Mouse (Mus musculus): ENCODE measurements at regions not wholly inside any gene's neighbourhood (a gene's known extent, or its start where the extent isn't known, plus 50 kb on each side); places are given as distances from the start of the nearest gene placed in this dataset.
A peak's percentile ranks its signal among the peaks of the same experiment; 100 is the strongest.

DNA sequence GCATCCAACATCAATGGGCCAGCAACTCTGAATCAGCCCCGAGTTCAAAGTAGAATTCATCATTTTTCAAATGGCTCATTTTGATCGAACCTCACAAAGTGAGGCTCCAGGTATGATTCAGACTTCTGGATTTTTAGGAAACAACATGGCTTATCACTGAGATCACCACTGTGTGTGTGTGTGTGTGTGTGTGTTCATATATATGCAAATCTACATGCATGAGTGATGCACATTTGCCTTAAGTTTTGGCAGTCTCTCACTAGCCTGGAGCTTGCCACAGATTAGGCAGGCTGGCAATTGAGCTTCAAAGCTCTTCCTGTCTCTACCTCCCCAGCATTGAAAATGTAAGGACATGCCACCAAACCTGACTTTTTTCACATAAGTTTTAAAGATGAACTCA lies 195.1 kb upstream of the Mindy3 start:
- DNase-seq: no peak

DNA sequence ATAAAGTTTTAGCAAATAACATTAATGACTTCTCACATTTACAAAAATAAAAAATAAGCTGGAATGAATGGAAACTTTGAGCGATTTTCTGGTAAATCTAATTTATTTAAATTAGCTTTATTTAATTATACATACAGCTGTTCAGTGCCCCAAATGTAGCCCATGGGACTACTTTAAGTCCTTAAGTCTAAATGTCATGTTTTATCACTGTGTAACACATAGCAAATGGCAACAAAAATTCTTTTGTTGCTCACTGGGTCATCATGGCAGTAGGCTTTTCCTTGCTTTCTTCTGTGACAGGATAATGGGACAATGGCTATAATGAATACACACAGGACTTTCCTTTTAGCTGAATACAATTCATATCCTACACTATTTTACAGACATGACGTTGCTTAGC lies 194.6 kb upstream of the Mindy3 start:
- no peak for DNase-seq

DNA sequence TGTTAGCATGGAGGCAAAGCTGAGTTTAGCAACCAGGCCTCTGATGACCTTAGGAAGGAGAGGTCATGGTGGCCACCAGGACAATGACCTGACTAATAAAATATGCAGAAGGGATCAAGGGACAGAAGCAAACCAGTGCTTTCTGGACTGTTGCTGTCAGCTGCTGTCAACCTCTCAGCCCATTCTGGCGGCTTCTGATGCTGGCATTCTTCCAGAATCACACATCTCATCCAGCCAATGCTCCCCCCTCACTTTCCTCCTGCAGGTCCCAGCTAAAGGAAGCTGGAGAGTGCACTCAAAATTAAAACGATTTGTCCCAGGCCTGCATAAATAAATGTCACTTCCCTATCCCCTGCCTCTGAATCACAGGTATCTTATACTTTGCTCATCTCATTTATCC lies 163.3 kb upstream of the Mindy3 start:
- no peak for DNase-seq

DNA sequence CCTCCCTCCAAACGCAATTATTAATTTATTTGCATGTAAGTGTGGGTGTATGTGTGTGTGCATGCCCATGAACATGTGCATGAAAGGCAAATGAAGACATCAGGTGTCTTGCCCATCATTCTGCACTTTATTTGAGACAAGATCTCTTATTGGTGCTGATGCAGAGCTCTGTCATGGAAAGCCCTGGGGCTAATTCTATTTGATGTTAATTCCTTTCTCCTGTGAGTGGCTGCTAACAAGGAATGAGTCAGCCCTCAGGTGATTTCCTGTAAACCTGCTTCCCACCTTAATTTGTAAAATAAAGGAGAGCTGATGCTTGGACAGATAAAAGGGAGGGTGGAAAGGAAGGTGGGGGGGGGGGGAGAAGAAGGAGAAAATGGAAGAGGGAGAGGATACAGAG lies 138.5 kb upstream of the Mindy3 start:
- no peak for DNase-seq

DNA sequence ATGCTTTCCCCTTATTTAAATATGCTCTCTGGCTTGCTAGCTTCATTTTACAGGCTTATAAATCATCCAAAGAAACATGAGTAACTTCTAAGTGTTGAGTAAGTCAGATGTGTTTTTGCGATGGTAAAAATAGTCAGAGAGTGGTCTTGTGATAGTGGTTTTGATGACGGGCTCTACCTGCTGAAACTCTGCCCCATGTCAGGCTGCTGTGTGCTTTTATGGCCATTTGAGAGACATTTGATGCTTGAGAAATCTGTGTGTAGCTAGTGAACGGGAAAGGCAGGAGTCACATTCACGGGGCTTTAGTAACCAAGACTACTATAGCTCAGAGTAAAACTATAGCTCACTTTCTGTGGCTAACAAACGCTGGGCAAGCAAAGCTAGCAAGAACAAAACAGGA lies 103.1 kb upstream of the Mindy3 start:
- DNase-seq: no peak

DNA sequence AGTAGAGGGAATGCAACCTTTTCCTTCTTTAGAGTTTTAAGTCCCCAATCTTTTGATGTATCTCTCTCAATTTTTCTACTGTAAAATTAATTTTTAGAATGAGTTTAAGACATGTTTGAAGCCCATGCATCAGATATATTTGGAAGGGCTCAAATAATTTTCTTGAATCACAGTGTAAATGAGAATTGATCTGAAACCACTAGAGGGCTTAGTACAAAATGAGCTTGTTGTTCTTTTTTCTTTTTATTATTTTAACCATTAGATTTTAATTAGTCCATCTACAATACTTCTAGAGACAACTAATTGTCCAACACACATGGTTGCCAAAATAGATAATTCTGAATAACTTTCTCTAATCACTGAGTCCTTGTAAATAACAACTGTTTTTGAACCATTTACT lies 102.5 kb upstream of the Mindy3 start:
- no peak for DNase-seq

DNA sequence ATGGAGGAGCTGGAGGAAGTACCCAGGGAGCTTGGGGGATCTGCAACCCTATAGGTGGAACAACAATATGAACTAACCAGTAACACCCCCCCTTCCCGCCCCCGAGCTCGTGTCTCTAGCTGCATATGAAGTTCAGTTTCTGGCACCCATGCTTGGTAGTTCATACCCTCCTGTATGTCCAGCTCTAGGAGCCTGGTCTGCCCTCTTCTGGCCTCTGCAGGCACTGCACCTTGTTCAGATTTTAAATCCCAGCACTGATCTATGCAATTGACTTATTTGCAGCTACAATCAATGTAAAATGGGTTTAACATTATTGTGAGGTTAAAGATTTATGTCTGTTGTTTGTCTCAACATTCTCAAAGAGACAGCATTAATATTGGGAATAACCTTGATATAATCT lies 73.1 kb upstream of the Mindy3 start:
- peak; percentile 8 for DNase-seq

DNA sequence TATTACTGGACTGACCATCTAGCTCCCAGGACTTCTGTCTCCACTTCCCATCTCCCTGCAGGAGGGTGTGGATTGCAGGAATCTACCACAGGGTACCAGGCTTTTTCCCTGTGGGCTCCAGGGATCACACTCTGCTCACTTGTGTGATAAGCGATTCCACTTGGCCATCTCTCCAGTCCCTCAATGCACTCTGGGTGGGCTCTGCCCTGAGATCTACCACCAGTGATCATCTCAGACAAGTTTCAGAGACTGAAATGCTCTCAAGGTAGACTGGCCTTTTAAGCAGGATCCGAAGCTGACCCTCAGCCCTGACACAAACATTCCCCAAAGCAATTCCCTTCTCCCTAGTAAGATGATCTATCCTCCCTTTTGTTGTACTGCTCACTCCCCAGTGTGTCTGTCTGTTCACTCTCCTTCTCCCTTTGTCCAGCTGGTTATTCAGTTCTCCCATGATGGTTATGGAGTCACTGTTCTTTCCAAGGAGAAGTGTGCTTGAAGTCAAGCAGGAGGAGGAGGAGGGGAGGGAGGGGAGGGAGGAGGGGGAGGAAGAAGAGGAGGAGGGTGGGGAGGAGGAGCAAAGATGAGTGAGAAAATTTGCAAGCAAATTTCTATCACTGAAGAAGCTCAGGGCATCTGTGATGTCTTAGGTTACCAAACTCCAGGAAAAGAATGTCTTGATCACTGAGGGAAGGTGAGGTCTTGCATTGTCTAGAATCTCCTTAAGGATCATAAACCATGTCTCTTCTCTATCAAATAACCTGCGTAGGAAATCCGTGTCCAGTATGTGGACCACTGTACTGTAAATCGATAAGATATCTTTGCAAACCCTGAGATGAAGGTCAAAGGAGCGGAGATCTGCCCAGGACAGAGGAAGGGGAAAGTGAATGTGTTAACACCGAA lies 50.4 kb upstream of the Mindy3 start:
- DNase-seq: no peak

Data from embryo, embryonic 11 days (tissue).